Mouse (Mus musculus): ENCODE results near the gene Desi1. TPM values are rescaled to one million over a fixed set of nuclear protein-coding genes. Genes with fewer than 3 reads are reported as not detected.
A peak's percentile ranks its signal among the peaks of the same experiment; 100 is the strongest.
"Not testable (repeated sequence)": the region's sequence is repeated elsewhere in the genome, so short reads cannot be mapped to it uniquely, and the experiment has no call there.

Desi1 gene
- total RNA-seq, 2 experiments from 2014 or later = 8.3 to 26.3 TPM

DNA sequence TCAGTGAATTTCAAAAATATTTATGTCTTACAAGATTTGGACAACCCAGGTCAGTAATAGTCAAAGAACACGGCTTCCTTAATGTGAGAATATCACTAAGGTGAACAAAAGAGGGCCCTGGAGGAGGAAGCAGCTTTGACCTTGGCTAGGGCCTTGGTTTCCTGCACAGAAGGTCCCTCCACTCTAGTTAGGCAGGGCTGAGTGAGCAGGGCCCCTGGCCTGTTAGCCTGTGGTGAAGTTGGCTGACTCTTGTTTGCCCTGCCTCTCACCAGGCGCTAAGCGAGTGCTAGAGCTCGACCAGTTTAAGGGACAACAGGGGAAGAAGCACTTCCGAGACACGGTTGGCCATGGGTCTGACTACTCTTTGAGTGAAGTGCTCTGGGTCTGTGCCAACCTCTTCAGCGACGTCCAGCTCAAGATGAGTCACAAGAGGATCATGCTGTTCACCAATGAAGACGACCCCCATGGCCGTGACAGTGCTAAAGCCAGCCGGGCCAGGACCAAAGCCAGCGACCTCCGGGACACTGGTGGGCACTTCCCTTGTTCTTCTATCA is 11.1 kb downstream of the Desi1 start:
- ATAC-seq (replicated peaks; ENCODE audit: poor library complexity, severe bottlenecking) = 0 out of 2 replicates have a peak, but pooled peaks have one; percentile 30

DNA sequence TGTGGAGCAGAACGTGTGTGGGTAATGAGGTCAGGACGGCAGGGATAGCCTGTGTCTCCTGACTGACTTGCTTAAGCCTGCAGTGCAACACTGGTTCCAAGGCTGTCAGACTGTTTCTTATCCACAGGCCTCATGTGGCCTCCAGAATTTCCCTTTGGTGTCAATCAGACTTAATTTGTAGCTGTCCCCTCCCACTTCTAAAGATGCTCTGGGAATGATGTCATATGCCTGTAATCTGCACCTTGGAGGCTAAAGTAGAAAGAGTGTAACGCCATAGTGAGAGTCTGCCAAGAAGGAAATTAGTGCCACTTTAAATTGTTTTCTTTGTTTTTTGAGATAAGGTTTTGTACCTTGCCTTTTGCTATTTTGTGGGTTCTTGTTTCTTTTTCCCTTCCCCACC is 14.4 kb downstream of the Desi1 start:
- ATAC-seq (replicated peaks; ENCODE audit: poor library complexity, severe bottlenecking) = no peak

DNA sequence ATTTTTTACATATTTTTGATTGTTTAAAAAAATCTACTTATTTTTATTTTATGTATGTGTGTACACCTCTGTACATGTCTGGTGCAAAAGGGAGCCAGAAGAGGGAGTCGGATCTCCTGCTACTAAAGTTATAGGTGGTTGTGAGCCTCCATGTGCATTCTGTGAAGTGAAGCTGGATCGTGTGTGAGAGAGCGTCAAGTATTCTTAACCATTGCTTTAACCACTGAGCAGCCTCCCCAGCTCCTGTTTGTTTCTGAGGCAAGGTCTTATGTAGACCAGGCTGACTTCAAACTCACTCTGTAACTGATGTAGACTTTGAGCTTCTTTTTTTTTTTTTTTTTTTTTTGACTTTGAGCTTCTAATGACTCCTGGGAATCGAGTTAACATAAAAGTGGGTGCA is 16.2 kb downstream of the Desi1 start:
- ATAC-seq (replicated peaks; ENCODE audit: poor library complexity, severe bottlenecking) = no peak

DNA sequence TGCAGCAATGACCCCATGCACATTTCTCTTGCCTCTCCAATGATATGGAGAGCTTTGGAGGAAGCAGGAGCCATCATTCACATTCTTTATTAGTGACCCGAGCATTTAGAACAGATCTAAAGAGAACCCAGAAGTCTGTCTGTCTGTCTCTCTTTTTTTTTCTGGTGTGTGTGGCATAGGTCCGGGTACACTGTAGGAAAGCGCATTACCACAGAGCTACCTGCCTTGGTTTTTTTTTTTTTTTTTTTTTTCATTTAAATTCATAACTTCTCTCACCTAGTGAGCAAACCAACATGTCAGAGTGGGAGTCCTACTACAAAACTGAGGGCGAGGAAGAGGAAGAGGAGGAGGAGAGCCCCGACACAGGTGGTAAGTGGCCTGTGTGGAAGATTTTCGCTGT is 16.8 kb downstream of the Desi1 start:
- ATAC-seq (replicated peaks; ENCODE audit: poor library complexity, severe bottlenecking) = no peak

DNA sequence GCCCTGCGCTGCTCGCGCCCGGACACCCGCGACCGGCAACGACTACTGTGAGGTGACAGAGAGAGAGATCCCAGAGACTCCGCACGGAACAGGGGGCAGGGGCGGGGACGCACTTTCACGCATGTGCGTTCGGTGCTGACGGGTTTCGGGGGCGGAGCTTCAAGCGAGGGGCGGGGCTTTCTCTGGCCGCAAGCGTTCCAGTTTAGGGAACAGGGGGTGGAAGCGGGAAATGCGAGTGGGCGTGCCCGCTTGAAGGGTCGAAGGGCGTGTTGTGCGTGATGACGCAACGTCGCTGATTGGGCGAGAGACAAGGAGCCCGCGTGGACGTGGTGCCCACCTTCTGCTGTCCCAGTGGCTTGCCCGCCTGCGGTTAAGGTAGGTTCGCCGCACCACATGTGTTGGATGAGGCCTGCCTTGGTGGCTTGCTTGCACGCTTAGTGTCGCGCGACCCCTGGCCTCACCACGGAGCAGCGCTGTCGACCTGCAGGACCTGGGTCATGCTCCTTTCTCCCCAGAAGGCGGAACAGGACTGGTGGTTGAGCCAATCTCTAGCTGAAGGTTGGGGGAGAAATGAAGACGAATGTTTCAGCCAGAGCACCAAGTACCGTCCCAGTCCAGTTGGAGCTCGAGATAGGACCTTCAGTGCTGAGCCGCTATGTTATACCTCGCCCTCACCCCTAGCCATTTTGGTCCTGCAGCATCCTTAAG is 17.4 kb downstream of the Desi1 start:
- ATAC-seq (replicated peaks; ENCODE audit: poor library complexity, severe bottlenecking) = peak; percentile 96

DNA sequence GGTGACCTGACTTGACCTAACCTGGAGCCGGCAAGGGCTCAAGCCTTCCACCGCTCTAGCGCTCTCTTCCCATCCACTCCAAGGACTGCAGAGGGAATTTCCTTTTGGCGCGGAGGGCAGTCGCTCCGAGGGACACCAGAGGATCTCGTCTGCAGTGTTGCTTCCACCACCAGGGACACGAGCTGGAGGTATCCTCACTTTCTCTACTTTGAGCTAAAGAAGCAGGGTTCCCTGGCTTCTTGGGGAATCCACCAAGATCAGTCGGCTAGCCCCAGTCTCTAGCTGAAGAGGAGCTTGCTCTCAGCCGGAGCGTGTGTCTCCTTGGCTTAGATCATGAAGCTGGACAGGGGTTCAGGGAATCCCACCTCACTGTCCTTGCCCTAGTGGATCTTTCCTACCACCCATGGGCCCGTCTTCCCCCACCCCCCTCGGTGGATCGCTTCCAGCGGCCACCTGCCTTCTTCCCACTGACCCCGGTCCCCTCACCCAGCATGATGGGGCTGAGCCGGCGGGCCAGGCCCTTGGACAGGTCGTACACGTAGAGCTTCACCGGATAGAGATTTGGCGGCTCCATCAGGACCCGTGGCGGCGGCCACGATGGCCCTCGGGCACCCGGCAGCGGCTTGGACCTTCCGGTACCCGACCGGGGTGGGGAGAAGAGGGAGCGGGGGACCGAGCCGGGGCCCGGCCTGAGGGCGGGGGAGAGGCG is 18.1 kb downstream of the Desi1 start:
- ATAC-seq (replicated peaks; ENCODE audit: poor library complexity, severe bottlenecking) = no peak

DNA sequence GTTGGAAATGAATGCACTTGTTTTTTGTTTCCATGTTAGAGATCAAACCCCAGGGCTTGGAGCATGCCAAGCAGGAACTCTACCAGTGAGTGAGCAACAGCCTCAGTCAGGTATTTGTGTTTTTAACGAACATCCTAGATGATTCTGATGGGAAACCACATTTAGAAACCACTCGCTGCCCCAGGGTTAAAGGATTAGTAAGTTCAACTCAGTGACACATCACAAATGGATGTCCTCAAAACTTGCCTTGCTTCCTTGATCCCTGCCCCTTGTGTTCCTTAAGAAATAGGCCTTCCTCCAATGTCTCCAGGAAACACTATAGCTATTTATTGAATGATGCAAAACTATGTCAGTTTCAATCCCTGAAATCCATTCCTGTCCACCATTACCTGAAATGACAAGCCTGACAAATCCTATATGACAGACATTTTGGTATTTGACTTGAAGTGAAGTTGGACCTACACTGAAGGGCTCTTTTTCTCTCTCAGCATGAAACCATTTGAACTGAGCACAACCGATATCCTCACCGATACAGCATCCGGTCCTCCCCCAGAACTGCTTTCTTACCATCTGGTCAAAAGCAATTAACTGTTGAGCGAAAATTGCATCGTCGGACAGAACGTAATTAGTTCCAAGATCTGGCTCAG is 18.8 kb downstream of the Desi1 start:
- no peak for ATAC-seq (replicated peaks; ENCODE audit: poor library complexity, severe bottlenecking)

DNA sequence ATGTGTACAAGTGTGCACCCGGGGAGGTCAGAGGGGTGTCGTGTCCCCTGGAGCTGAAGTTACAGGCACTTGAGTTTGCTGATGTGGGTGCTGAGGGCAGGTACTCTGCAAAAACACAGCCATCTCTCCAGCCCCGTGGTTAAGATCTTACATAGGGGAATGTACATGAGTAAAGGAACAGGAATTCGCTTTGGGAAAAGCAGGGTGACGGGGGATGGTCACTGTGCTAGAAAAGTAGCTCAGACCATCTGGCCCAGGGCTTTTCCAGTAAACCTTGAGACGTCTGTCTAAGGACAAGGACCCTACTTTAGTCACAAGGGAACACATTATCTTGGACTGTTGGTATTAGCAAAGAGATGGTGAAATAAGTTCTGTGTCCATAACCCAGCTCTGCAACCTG is 21.7 kb downstream of the Desi1 start:
- no peak for ATAC-seq (replicated peaks; ENCODE audit: poor library complexity, severe bottlenecking)

DNA sequence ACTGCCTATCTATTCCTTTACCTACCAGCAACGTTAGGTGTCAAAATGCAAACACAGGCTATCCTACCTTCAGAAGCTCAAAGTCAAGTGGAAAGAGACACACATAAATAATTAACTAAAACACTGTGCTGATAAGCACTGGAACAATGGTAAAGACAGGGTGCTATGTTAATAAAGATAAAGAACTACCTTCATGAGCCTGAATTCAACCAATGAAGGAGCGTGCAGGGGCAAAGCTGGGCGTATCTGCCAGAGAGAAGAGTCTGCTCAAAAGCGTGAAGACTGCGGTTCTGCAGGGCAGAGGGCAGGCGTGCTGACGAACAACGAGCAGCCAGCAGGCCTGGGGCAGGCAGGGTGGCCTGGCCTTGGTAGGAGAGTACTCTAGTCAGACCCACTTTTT is 29.4 kb downstream of the Desi1 start:
- ATAC-seq (replicated peaks; ENCODE audit: poor library complexity, severe bottlenecking) = no peak

DNA sequence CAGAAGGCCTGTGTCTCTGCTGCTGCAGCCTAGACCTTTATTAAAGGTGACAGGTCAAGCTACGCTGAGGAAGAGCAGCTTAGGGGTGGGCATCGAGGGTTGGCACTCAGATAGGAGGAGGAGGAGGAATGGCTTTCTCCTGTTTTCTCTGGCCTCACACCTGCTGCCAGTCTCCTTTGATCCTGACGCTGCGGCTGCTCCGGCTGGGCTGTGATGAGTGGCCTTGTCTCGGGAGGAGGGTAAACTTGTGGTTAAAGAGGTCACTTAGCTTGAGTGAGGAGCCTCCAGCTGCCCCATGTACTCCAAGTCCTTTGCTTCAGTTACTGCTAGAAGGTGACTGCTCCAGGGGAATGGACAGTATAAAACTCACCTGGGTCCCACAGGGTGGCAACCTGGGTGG is 39.7 kb downstream of the Desi1 start:
- ATAC-seq (replicated peaks; ENCODE audit: poor library complexity, severe bottlenecking) = no peak

DNA sequence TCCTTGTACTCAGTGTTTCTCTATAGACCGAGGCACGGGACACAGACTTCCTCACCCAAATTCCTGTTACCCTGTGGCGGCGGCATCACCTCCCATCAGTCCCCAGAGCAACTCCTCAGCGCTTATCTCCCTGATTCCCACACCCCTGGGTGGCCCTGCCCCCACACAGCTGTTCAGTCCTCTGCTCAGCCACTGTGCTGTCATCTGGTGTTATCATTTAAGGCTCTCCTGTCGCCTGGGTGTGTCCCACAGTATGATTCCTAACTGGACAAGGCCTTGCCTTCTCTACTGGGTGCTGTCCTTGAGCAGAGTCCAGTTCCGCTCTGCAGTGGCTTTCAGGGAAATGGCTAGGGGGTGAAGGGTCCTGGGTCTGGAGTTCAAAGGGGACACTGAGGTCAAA is 43.1 kb downstream of the Desi1 start:
- ATAC-seq (replicated peaks; ENCODE audit: poor library complexity, severe bottlenecking) = no peak

DNA sequence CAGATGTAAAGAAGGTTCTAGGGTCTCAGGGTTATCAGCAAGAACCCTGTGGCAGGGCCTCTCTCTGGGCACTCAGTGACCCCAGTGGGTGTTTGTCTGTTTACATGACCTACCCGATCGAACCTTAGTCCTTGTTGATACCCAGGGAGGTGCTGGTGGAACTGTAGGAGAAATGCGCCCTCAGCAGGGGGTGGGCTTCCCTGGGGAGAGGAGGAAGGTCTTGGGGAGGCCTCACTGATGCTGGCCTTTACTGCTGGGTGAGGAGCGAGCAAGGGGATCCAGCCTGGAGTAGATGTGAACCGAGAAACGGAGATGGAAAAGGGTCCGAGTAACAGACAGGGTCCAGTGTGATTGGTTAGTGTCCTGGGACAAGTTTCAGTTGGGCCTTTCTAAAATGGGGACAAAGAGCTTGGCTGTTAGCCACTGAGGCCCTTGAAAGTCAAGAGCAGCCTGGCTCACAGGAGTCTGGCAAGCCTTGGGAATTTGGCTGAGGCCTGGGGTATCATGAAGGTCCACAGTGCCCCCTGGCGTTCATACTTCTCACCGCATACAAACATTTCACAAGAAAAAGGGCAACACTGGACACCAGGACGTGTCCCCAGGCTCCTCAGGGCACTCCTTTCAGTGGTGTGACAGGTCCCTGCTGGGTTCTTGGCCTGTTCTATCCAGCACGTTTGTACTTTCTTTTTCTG is 44.1 kb downstream of the Desi1 start:
- peak; percentile 89 for ATAC-seq (replicated peaks; ENCODE audit: poor library complexity, severe bottlenecking)

DNA sequence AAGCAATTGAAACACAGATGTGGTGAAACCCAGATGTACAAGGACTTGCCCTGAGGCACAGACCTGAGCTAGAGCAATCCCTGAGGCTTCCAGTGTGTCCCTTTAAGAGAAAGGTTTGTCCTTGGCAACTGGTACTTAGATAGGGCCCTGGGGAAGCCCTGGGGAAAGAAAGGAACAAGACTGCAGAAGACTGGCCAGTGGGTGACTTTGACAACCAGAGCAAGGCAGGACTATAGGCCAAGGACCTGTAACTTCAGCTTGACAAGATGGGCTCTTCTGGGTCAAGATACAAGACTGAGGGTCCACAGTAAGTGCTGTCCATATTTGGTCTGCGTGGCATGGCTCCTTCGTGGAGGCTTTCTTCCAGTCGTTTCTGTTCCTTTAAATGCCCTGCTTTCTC is 46.0 kb downstream of the Desi1 start, which contains the start of gene Xrcc6:
Gene Xrcc6, plus strand, starts transcription at position 190 of the 400 bp plus-strand sequence.
- ATAC-seq (replicated peaks; ENCODE audit: poor library complexity, severe bottlenecking) = no peak

DNA sequence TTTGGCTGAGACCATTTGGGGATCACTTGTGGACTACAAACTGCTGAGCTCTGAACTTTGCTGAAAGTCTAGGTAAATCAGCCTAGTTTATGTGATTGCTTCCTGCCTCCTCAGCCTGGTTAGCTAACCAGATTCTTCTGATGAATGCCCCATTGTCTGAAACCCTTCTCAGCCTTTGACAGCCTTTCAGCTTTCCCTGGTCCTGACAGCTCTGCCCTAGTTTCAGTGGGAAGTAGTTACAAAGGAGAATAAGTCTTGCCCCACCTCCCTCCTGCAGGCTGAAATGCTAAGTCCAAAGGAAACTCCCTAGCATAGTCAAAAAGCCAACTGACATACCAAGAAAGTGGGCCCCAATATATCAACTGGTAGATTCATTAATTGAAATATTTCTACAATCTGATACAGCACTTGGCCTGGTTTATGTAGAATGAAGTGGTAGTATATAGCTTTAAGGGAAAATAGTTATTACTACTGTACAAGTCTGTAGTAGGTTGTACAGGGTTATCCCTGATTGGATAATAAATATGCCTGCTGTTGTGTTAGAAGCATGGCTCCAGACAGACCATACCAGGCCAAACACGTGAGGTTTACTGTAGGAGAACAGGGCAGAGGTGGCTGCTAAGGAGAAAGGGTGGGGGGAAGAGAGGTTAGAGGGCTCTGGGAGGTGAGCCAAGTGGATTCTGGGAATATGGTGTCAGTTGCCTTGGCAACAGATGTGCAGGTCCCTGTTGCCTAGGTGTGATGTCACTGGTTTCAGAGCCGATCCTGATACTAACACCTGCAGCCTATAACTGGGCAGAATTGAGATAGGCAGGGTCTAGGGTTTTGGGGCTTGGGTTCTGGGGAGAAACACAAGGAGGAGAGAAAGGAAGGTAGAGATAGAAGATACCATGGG is 48.1 kb downstream of the Desi1 start:
- ATAC-seq (replicated peaks; ENCODE audit: poor library complexity, severe bottlenecking) = no peak

DNA sequence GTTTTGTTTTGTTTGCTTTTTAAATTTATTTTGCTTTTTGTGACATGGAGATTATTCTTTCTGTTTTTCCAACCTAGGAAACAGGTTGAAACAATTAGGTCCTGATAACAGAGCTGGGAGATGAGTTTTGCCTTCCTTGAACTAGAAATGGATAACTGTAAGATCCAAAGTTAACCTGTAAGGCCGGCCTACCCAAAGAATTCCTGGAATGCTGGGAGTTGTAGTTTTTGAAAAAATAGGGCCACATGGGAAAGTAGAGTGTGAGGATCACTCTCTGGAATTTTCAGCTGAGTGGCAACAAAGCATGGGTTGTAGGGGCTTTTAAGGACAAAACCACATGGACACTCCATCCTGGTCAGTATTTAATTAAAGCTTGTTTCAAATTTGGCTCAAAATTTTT is 51.5 kb downstream of the Desi1 start:
- ATAC-seq (replicated peaks; ENCODE audit: poor library complexity, severe bottlenecking) = no peak

DNA sequence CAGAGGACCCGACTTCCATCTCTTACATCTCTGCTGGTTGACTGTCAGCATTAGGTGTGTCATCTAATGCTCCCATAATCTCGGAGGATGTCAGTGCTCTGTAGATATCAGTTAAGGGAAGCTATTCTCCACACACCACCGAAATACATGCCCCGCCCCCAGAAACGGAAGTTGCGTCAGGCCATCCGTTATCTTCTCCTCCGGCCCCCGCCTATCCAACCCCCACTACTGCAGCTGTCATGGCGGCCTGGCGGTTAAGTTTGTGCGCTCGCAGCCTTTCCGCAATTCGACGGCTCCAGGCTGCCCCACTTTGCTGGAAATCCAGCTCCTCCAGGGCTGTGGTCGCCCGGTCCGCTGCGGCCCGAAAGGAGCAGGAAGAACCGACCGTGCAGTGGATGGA is 53.3 kb downstream of the Desi1 start, which contains the start of gene 1700029P11Rik:
Gene 1700029P11Rik, plus strand, starts transcription at position 220 of the 400 bp plus-strand sequence.
- ATAC-seq (replicated peaks; ENCODE audit: poor library complexity, severe bottlenecking) = no peak

DNA sequence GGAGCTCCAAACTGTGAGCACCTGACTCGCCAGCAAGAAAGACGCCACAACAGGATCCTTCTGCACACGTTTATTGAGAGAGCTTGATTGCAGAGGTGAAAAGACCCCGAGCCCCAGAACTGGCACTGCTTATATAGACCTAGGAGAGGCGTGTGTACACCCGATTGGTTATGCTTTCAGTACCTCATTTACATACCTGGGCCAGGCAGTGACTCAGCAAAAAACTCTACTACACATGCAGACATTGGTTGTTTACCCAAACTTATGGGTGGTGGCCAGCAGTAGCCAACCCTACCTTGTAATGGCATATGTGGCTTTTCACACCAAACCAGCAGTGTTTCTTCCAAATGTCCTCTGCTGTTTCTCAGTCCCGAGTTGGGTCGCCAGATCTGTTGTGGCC is 58.5 kb downstream of the Desi1 start:
- not testable (repeated sequence) for ATAC-seq (replicated peaks; ENCODE audit: poor library complexity, severe bottlenecking)

DNA sequence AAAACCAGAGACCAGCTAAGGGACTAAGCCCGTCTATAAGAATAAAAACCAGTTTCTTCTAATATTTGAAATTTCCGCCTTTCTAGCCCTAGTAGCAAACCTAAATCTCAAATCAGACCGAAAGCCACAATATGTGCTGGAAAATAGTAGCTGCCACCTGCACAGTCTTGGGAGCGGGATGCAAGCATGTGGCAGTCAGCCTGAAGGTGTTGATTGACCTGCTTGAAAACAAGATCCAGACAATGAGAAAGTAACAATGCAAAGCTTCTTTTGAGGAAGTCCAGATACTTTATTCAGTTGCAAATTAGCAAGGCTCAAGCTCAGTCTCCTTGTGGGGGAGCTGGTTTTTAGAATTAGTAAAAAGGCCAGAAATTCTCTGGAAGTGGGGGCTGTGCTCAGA is 63.2 kb downstream of the Desi1 start:
- not testable (repeated sequence) for ATAC-seq (replicated peaks; ENCODE audit: poor library complexity, severe bottlenecking)

DNA sequence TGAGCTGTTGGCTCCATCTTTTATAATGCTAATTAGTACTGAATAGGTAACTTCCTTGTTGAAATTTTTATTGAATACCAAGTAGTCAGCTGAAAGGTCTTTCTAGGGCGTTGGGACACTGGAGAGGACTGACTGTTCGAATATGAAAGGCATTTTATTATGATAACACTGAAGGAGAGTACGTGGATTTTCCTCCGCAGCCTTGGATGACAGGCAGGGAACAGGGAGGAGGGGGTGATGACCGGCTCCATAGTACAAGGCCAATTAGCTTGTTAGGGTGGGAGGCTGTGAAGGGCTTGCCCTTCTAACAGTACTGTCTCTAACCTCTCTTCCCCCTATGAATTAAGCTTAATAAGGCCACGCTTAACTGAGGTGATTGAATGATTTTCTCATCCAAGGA is 64.0 kb downstream of the Desi1 start:
- ATAC-seq (replicated peaks; ENCODE audit: poor library complexity, severe bottlenecking) = not testable (repeated sequence)
